Mouse (Mus musculus) lung, postnatal 10 days (tissue): ENCODE measurements around the gene Gsta3.

ENCODE experiments used
- DNase-seq: peaks from one replicate; pipeline ENCODE4 v3.0.0; 2021

The Gsta3 gene

DNA sequence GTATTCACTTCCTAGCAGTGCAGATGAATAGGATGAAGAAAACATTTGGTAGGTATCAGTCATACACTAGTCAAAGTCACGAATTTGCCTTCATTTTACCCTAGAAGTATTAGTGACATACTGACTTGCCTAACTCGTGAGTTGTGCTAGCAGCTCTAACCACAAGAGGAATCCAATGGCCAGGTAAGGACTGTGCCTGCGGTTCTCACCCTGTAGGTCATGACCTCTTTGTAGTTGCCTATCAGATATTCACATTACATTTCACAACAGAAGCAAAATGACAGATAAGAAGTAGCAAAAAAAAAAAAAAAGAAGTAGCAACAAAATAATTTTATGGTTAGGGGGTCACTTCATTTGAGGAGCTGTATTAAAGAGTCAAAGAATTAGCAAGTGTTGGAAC lies 63.8 kb downstream of the Gsta3 start:
- DNase-seq = no peak

GRCm38 (mm10) chr1:21304646-21305045 lies 64.3 kb downstream of the Gsta3 start:
- DNase-seq = no peak

- no peak for DNase-seq
These were observed 65.1 kb downstream of the Gsta3 start for GRCm38 (mm10) chr1:21305443-21305842.

- no peak for DNase-seq
These were observed 73.9 kb downstream of the Gsta3 start for GRCm38 (mm10) chr1:21314336-21314735.
